Mouse (Mus musculus): Measurements from ENCODE around the gene Ap4s1. TPM values are rescaled to one million over a fixed set of nuclear protein-coding genes. Genes with fewer than 3 reads are reported as not detected.

The Ap4s1 gene
- total RNA-seq, 2 experiments from 2014 or later, result 52.6 to 57.2 TPM

DNA sequence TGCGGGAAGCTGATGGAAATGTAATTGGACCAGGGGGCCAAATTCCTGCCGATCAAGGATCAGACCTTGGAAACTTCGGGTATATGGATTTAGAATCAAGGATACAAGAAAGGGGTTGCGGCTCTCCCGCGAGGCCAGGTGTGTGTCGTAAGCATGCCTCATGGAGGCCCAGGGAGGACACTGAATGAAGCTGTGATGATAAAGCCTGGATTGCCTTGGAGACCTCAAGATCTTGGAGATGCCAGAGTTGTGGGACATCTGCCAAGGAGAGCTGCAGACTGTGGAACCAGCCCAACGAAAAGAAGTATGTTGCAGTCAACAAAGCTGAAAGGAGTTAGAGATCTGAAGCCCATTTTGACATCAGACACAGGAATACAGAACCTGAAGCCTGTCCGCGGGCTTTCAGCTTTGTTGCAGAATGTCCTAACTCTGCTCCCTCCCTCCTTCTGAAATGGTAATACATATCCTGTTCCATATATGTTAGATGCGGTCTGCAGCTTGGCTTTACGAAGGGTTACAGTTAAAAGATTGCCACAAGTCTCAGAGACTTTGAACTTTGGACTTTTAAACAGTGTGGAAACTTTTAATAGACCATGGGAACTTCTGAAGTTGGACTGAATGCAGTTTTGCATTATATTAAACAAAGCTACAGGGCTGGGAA, 65.2 kb downstream of the Ap4s1 start:
- no peak for DNase-seq
- intact Hi-C loops (cut with DNase I), result no loop called here

- intact Hi-C loops (cut with DNase I), result no loop called here
These were observed 65.7 kb downstream of the Ap4s1 start for GRCm38 (mm10) chr12:51756599-51756961.

DNA sequence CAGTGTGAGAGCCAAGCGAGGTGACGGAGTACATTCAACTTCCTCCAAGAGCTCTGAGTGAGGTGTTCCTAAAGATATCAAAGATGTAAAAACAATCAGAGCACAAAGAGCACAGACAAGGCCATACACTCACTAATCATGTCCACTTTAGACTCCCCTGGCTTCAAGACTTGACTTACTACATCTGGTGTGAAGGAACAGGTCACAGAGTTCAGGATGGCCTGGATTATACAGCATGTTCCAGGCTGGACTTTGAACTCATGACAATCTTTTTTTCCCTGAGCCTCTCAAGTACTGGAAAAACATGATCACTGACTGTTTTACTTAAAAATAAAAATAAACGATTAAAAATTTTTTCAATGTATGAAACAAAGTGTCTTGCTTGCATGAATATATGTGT, 68.5 kb downstream of the Ap4s1 start:
- intact Hi-C loops (cut with DNase I), result no loop called here
- DNase-seq, result no peak

More at GRCm38 (mm10) chr12:51756599-51756961, 65.7 kb downstream of the Ap4s1 start:
- no peak for DNase-seq

DNA sequence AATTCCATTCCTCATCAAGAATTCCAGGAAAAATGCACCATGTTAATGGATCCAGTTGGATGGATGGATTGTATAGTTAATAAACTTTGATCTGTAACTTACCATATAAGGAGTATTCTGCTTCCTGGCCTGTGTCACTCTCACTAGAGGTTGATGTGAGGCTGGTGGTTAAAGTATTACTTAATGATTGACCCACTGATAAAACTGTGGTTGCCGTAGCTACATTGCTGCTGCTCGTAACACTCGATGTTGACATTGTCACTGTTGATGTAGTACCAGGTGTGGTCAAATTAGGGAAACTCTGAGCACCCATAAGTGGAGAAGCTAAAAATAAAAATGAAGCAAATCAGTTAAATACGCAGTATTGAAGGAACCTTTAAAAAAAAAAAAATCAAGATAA, 76.6 kb downstream of the Ap4s1 start:
- intact Hi-C loops (cut with DNase I), result no loop called here
- no peak for DNase-seq

DNA sequence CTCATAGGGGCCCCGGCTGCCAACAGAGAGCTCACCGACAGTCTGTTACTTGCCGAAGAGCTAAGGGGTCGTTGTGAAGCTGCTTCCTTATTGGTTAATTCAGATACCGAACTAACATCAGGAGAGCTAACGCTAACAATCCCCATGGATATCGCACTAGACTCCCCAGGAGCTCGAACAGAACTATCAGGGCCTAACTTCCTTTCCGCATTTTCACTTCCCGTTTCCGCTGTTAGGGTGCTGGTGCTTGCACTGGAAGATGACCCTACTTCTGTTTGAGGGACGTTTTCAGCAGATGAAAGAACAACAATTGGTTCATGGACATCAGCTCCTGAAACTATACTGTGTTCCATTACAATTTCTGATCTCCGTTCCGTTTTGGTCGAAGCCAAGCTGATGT, 77.9 kb downstream of the Ap4s1 start:
- intact Hi-C loops (cut with DNase I), result no loop called here
- DNase-seq, result peak in 1 of 2 experiments; percentile 14

GRCm38 (mm10) chr12:51784842-51785241, 94.0 kb downstream of the Ap4s1 start:
- intact Hi-C loops (cut with DNase I), result no loop called here
- DNase-seq, result peak in 1 of 2 experiments; percentile 17

Other genes with a start within 250 kb of the Ap4s1 start
- gene Coch, start 97.7 kb upstream of the Ap4s1 start, total RNA-seq (2021), result under 1 TPM in 1 of 2 experiments, not detected in 1; 0.22 TPM
- gene Strn3, start 864 bp downstream of the Ap4s1 start, total RNA-seq (2021), result 100 to 1,000 TPM; 101 to 107 TPM
- 10 to 100 TPM; 83.2 to 88.7 TPM for gene Hectd1, start 138.5 kb downstream of the Ap4s1 start, total RNA-seq (2021)